Mouse (Mus musculus) spleen, adult 12 weeks (tissue): ENCODE data around the gene Fetub.

Experiments
- DNase-seq: peaks from one replicate; pipeline ENCODE4 v3.0.0; 2022; ENCODE audit warnings: low spot score

Fetub gene

DNA sequence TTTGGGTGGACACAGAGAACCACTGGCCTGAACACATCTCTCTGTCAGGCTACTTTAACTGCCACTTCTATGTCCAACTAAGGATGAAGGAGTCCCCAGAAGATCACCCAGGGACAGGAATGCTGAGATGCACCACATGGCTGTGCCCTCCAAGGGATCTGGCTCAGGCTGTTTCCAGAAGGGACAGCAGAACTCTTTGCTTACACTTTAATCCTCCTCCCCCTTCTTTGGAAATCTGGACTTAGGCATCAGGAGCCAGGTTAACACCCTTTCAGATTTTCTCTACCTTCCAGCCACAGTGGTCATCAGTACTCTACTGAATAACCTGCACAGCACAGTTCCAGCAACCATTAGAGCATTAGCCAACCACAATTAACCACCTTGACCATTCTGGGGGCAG, 45.2 kb downstream of the Fetub start:
- DNase-seq = no peak

DNA sequence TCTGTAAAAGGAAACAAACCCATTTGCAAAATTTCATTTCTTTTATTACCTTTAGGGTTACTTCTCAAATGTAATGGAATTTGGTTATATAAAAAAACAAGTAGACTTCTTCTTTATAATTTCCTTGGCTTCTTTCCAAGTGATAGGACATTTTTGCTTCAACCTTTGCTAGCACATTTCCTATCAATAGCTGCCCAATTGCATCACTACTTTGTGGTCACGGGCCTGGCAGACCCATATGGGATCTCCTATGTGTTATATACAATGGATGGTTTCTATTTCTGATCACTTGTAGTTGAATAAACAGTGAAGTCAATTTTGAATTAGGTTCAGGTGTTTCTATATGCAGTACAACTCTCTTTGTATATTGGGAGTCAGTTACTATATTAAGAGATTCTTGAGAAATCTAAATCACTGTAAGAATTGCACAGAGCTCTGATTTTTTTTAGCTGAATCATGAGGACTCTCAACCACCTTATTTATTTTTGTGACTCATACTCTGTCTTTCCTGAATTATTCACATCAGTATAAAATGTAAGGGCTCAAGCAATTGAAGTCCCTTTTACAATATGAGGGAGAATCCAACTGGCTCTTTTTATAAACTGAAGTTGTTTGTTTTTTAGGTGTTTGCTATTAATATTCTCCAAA, 49.4 kb downstream of the Fetub start:
- DNase-seq = no peak
